Mouse (Mus musculus) forebrain, embryonic 10.5 days (tissue): ENCODE data around the gene Rpl10a. TPM values are rescaled to one million over a fixed set of nuclear protein-coding genes. Genes with fewer than 3 reads are reported as not detected.
A peak's percentile ranks its signal among the peaks of the same experiment; 100 is the strongest.

Experiments
- DNase-seq: peaks from one replicate; pipeline ENCODE4 v3.0.0-alpha.2; 2017; ENCODE audit warnings: low spot score; ENCODE audit errors: extremely low spot score
- H3K27ac ChIP-seq: fragments of 300-500 bp; sonication (generic); 2 replicates; pipeline ENCODE4 v1.5.1; 2016; ENCODE audit warnings: mild to moderate bottlenecking
- H3K27me3 ChIP-seq: fragments of 300-500 bp; sonication (generic); 2 replicates; pipeline ENCODE4 v1.6.1; 2016; ENCODE audit warnings: mild to moderate bottlenecking; ENCODE audit not compliant: poor library complexity, severe bottlenecking
- H3K36me3 ChIP-seq: fragments of 300-500 bp; sonication (generic); replicated peaks from 2 replicates; pipeline ENCODE4 v1.6.1; 2016; ENCODE audit warnings: mild to moderate bottlenecking, moderate library complexity
- H3K4me1 ChIP-seq: fragments of 300-500 bp; sonication (generic); 2 replicates; pipeline ENCODE4 v1.6.1; 2016
- H3K4me3 ChIP-seq: fragments of 300-500 bp; sonication (generic); 2 replicates; pipeline ENCODE4 v1.5.1; 2016; ENCODE audit warnings: mild to moderate bottlenecking, moderate library complexity
- H3K9me3 ChIP-seq: fragments of 300-500 bp; sonication (generic); 2 replicates; pipeline ENCODE4 v1.6.1; 2016; ENCODE audit warnings: mild to moderate bottlenecking, moderate library complexity
- WGBS: fragments of 180-500 bp; shearing (Covaris S2); methylation state at CpG from one replicate; pipeline ENCODE4 v1.1.7; 2016; 5-methylcytosine and 5-hydroxymethylcytosine counted together
- polyA plus RNA-seq: library from polyadenylated mRNA; unstranded; fragments of >200 nt; fragmentation: Nextera tagmentation; extraction: Ambion mirVana; gene quantifications from 2 replicates; pipeline ENCODE4 v1.2.1, GENCODE M21; 2016

Gene Rpl10a
- 511 and 540 TPM in 2 replicates for polyA plus RNA-seq

DNA sequence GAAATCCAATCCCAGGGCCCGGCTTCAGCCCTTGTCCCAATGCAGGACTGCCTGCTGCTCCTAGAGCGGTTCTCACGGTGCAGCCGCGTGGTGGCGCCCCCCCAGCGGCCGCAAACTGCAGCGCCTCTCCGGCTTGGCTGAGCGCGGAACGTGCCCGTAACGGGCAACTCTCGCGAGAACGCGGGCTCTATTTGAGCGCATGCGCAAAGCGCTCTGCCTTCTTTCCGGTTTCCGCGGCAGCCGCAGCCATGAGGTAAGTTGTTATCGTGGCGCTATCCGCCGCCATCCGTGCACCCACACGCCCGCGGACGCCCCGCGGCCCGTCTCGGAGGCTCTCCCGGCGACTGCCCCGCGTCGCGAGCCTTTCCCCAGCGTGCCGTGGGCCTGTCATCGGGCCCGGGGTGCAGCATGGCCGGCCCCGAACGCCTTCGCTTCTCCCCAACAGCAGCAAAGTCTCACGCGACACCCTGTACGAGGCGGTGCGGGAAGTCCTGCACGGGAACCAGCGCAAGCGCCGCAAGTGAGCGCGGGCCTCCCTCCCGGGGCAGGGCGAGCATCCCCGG is at the start of gene Rpl10a:
Rpl10a (plus strand) TSS at position 106 of the 563 bp plus-strand sequence.
- under 1% methylated on average over 67 of the region's 67 CpGs for WGBS
- H3K4me3 ChIP-seq = peak within 1 kb of the TSS; percentile 99
- no peaks in the 10 kb centered on the region for H3K27me3 ChIP-seq
- DNase-seq = peak; percentile 96
- H3K27ac ChIP-seq = peak within 1 kb of the TSS; percentile 99
- H3K36me3 ChIP-seq = peaks cover 78% of the 10 kb centered on the region
- H3K4me1 ChIP-seq = peaks cover 63% of the 10 kb centered on the region
- peaks cover 6% of the 10 kb centered on the region; the same call in 1 of the 2 replicates for H3K9me3 ChIP-seq

DNA sequence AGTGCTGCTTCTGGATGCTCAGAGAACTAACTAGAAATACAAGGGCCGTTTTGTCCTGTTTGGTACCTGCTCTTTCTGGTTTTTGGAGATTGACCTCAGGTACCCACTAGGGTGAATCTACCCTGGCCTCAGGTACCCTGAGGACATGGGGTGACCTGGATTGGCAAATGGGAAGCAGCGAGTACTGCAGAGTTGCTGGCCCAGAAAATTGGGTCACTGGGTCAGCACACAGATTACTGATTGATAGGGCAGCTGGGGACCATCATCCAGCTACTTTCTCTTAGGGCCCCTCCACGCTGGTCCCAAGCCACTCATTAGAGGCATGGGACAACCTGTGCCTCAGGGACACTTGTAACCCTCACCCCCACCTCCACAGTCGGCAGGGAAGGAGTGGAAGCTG is 49.0 kb upstream of the Rpl10a start:
- H3K4me3 ChIP-seq = no peak overlapping the region
- H3K27me3 ChIP-seq = no peaks in the 10 kb centered on the region
- no peaks in the 10 kb centered on the region for H3K36me3 ChIP-seq
- DNase-seq = no peak
- peaks cover 27% of the 10 kb centered on the region for H3K4me1 ChIP-seq
- no peaks in the 10 kb centered on the region for H3K9me3 ChIP-seq
- 53% methylated on average over 4 of the region's 4 CpGs for WGBS
- H3K27ac ChIP-seq = peak overlapping the region; percentile 62; the same call in 1 of the 2 replicates

DNA sequence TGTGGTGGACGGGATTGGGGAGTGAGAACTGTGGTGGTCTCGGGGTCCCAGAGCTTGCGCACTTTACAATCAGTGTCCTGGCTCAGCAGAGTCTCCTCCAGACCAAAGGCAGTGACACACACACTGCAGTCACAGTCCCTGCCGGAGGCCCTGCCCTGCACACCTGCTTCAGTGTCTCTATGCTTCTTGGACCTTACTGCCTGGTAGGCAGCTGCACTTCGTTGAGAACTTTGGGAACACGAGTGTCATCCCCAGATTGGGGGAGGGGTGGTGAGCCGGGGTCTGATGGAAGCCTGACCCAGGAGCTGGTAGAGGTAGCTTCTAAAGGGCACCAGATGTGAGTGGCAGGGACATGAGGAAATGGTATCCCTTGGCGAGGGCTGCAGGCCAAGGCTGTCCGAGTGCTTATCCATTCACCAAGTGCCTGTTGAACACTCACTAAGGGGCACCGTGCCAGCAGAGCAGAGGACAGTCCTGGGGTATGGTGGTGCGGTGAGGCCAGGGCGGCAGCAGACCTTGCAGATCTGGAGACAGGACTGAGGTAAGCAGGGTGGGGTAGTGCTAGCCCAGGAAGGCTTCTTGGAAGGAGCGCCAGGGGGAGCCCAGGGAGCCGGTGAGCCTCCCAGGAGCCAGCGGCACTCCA is 48.4 kb upstream of the Rpl10a start:
- Histone ChIP-seq H3K9me3 (no peaks in the 10 kb centered on the region), H3K4me3 (no peak overlapping the region), H3K27me3 (no peaks in the 10 kb centered on the region), H3K27ac (peak overlapping the region; percentile 62), H3K4me1 (peaks cover 27% of the 10 kb centered on the region), H3K36me3 (no peaks in the 10 kb centered on the region)
- DNase-seq = no peak
- WGBS = 71% methylated on average over 15 of the region's 15 CpGs

DNA sequence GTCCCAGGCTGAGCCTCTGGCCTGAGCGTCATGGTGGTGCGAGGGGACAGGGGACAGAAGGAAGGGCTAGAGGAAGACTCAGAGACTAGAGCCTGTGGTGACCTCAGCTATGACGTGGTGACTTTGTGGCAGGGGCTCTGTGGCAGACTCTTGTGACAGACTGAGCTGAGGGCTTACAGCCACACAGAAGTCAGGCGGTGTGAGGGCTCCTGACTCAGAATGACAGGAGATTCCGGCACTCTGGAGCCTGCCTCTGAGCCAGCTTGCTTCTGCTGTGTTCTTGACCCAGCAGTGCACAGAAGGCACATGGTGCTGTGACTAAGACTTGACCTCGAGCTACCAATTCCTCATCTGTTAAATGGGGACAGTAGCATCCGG is 47.9 kb upstream of the Rpl10a start:
- Histone ChIP-seq H3K36me3 (no peaks in the 10 kb centered on the region), H3K4me1 (peaks cover 32% of the 10 kb centered on the region), H3K9me3 (no peaks in the 10 kb centered on the region), H3K4me3 (no peak overlapping the region), H3K27ac (peak overlapping the region; percentile 62; the same call in 1 of the 2 replicates), H3K27me3 (no peaks in the 10 kb centered on the region)
- no peak for DNase-seq
- WGBS = 76% methylated on average over 7 of the region's 7 CpGs

DNA sequence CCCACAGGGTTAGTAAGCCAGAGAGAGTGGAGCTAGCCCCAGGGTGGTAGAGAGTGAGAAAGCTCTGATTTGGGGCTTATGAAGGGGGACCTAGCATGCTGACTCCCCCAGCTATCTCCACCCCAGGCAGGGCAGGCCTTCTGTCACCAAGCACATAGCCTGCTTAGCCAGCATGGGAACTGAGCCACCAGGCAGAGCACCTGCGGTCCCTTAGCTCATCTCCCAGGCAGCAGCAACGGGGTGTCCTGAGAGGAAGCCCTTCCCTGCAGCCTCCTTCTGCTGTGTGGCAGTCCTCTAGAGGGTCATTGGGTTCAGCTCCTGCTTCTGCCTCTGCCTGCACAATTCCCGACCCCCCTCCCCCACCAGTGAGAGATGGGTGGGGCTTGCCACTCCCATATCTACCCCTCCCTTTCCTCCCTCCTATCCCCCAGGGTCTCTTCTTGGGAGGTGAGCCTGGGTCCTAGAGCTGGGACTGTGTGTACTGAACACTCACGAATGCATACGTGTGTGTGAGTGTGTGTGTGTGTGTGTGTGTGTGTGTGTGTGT is 47.4 kb upstream of the Rpl10a start:
- H3K4me3 ChIP-seq = no peak overlapping the region
- peak overlapping the region; percentile 37; the same call in 1 of the 2 replicates for H3K27ac ChIP-seq
- H3K4me1 ChIP-seq = peaks cover 37% of the 10 kb centered on the region
- H3K27me3 ChIP-seq = no peaks in the 10 kb centered on the region
- 60% methylated on average over 5 of the region's 5 CpGs for WGBS
- H3K9me3 ChIP-seq = no peaks in the 10 kb centered on the region
- DNase-seq = no peak
- no peaks in the 10 kb centered on the region for H3K36me3 ChIP-seq

DNA sequence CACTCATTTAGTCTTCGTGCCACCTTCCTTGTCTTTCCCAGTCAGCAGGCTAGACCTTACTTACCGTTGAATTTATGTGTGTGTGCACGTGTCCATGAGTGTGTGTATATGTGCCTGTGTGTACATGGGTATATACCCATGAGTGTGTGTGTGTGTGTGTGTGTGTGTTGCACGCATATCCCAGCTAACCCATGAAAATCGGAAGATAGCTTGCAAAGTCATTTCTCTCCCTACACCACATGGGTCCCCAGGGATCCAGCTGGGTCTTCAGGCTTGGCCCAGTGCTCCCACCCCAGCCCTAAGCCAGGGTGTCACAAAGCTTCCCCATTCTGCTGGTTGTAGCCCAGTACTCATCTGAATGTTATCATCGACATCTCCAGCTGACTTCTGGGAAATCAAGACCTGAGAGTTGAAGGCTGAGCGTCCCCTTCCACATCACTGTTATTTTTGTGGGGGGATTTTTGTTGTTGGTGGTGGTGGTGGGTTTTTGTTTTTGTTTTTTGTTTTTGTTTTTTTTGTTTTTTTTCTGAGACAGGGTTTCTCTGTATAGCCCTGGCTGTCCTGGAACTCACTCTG is 46.3 kb upstream of the Rpl10a start:
- no peaks in the 10 kb centered on the region for H3K36me3 ChIP-seq
- no peaks in the 10 kb centered on the region for H3K27me3 ChIP-seq
- H3K9me3 ChIP-seq = no peaks in the 10 kb centered on the region
- H3K27ac ChIP-seq = no peak overlapping the region
- H3K4me3 ChIP-seq = no peak overlapping the region
- no peak for DNase-seq
- H3K4me1 ChIP-seq = peaks cover 47% of the 10 kb centered on the region
- 94% methylated on average over 7 of the region's 7 CpGs for WGBS

DNA sequence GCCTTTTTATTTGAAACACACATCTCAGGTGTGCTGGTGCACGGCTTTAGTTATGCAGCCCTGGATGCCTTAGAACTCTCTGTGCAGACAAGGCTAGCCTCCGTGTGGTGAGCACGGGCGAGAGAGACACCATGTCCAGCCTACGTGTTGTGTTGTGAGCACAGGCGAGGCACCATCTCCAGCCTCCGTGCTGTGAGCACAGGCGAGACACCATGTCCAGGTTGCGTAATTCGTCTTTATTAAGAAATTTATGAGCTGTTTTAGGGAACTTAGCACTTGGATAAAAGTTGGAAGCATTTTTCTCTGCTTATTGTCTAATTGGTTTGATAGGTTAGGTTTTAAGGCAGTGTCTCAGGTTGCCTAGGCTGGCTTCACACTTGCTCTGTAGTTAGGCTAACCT is 45.1 kb upstream of the Rpl10a start:
- Histone ChIP-seq H3K9me3 (no peaks in the 10 kb centered on the region), H3K4me3 (no peak overlapping the region), H3K36me3 (no peaks in the 10 kb centered on the region), H3K27ac (no peak overlapping the region), H3K4me1 (peaks cover 50% of the 10 kb centered on the region), H3K27me3 (no peaks in the 10 kb centered on the region)
- DNase-seq = no peak
- 91% methylated on average over 10 of the region's 10 CpGs for WGBS

DNA sequence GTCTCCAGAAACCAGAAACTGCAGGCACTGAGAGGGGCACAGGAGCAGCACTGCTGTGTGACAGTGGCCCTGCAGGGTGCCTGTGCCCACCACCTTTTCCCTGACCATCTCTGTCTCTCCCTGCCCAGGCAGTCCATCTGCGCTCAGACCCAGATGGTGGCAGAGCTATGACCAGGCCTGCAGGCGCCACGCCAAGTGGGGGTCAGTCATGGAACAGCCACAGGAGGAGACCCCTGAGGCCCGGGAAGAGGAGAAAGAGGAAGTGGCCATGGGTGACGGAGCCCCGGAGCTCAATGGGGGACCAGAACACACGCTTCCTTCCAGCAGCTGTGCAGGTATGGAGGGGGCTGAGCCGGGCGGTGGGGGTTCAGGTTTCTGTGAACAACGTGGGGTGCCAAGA is 42.1 kb upstream of the Rpl10a start:
- H3K4me3 ChIP-seq = no peak overlapping the region

DNA sequence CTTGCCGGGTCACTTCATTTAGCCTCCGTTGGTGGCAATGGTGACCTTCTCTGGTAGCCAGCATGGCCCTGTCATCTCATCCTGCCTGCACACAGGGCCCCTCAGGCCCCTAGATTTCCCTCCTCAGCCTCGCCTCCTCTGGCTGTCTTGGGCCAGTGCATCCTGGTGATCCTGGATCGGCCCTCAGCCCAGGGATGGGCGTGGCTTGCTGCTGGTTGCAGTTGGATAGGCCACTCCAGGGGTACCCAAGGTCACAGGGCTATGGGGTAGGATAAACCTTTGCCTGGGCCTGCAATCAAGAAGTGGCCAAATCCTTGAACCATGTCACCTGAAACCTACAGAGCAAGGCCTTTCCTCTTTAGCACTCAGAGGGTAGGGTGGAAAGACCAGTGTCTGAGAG is 41.3 kb upstream of the Rpl10a start:
- H3K27ac ChIP-seq = 0 out of 2 replicates have a peak overlapping the region, but pooled peaks have one; percentile 16
- DNase-seq = no peak
- WGBS = 33% methylated on average over 5 of the region's 5 CpGs
- peaks cover 8% of the 10 kb centered on the region for H3K36me3 ChIP-seq
- H3K4me3 ChIP-seq = no peak overlapping the region
- H3K27me3 ChIP-seq = no peaks in the 10 kb centered on the region
- no peaks in the 10 kb centered on the region for H3K9me3 ChIP-seq
- peaks cover 23% of the 10 kb centered on the region for H3K4me1 ChIP-seq

More for the DNA sequence above, 42.1 kb upstream of the Rpl10a start:
- peaks cover 28% of the 10 kb centered on the region for H3K4me1 ChIP-seq
- H3K27me3 ChIP-seq = no peaks in the 10 kb centered on the region
- DNase-seq = no peak
- no peaks in the 10 kb centered on the region for H3K9me3 ChIP-seq
- 0 out of 2 replicates have a peak, but pooled peaks cover 4% of the 10 kb centered on the region for H3K36me3 ChIP-seq
- H3K27ac ChIP-seq = 0 out of 2 replicates have a peak overlapping the region, but pooled peaks have one; percentile 49
- 88% methylated on average over 10 of the region's 10 CpGs for WGBS

DNA sequence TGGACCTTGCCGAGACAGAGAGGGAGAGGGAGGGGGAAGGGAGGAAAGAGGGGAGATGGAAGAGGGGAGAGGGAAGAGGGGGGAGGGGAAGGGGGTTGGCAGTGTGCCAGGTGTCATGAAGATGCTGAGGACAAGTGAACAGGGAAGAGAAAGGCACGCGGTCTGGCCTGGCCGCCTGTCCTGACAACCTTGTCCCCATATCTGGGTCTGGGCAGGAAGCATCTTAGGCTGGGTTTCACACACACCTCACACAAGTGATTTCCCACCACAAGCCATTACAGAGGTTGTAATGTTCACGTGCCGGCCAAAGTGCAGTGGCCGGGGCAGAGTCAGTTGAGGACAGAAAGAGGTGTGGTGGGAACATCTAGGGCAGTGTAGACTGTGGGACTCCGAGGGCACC is 40.7 kb upstream of the Rpl10a start:
- Histone ChIP-seq H3K27me3 (no peaks in the 10 kb centered on the region), H3K4me1 (peaks cover 23% of the 10 kb centered on the region), H3K36me3 (peaks cover 13% of the 10 kb centered on the region), H3K27ac (no peak overlapping the region), H3K9me3 (peaks cover 3% of the 10 kb centered on the region; the same call in 1 of the 2 replicates), H3K4me3 (no peak overlapping the region)
- 89% methylated on average over 8 of the region's 8 CpGs for WGBS
- no peak for DNase-seq

DNA sequence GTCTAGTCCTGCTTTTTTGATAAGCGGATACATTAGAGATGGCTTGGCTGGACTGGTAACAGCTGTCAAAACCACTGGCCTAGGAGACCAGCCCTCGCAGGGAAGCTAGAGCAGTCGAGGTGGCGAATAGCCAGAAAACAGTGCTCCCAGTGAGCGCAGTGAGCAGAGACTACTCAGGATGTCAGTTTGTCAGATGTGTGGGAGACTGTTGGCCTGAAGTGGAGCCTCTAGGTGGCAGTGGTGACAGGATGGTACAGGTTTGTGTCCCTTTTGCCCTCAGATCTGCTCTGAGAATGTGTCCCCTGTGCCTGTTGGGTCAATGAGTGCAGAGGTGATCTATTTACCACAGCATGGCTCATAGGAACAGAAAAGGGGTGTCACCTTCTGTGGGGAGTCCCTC is 40.3 kb upstream of the Rpl10a start:
- no peak for DNase-seq
- H3K4me3 ChIP-seq = no peak overlapping the region

DNA sequence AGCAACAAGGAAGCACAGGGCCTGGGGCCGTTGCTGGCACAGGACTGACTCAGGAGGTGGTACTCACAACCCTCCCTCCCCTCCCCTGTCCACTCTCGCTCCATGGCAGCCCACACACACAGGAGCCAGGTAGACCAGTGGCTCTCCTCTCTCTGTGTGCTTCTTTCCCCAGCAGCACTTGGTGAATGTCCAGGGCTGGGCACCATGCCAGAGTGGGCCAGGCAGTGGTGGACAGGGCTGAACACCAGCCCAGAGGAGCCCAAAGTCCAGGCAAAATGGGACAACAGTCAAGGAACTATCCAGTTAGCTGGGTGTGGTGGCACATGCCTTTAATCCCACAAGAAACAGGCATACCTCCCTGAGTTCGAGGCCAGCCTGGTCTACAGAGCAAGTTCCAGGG is 38.0 kb upstream of the Rpl10a start:
- H3K27ac ChIP-seq = peak overlapping the region; percentile 26; the same call in 1 of the 2 replicates
- peaks cover 3% of the 10 kb centered on the region; the same call in 1 of the 2 replicates for H3K9me3 ChIP-seq
- H3K27me3 ChIP-seq = no peaks in the 10 kb centered on the region
- H3K4me1 ChIP-seq = peaks cover 36% of the 10 kb centered on the region
- DNase-seq = no peak
- no peak overlapping the region for H3K4me3 ChIP-seq
- H3K36me3 ChIP-seq = peaks cover 13% of the 10 kb centered on the region
- WGBS = 75% methylated on average over 3 of the region's 3 CpGs

More for the DNA sequence above, 40.3 kb upstream of the Rpl10a start:
- peaks cover 13% of the 10 kb centered on the region for H3K36me3 ChIP-seq
- H3K9me3 ChIP-seq = peaks cover 3% of the 10 kb centered on the region; the same call in 1 of the 2 replicates
- H3K27me3 ChIP-seq = no peaks in the 10 kb centered on the region
- 75% methylated on average over 5 of the region's 5 CpGs for WGBS
- peaks cover 23% of the 10 kb centered on the region for H3K4me1 ChIP-seq
- no peak overlapping the region for H3K27ac ChIP-seq

DNA sequence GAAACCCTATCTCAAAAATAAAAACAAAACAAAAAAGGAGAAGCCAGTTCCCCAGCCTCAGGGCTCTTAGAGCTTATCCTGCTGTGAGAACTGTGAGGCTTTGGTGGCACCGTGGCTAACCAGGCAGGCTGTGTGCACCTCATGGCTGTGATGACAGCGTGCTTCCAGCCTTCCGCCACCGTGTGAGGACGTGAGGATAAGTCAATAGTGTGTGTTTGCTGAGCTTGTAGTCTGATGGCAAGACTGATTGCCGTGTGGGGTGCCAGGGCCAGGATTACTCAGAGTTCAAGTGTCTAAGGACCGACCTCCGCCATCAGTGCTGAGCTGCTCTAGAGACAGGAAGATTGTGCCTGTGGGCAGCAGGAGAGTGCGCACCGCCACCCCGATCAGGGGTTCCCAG is 37.6 kb upstream of the Rpl10a start:
- H3K36me3 ChIP-seq = peaks cover 13% of the 10 kb centered on the region
- DNase-seq = no peak
- no peak overlapping the region for H3K27ac ChIP-seq
- 88% methylated on average over 11 of the region's 11 CpGs for WGBS
- H3K4me3 ChIP-seq = no peak overlapping the region
- H3K4me1 ChIP-seq = peaks cover 33% of the 10 kb centered on the region
- H3K9me3 ChIP-seq = peaks cover 3% of the 10 kb centered on the region; the same call in 1 of the 2 replicates
- H3K27me3 ChIP-seq = no peaks in the 10 kb centered on the region
